Comparison of ENCODE assay signal across 8 mouse cellular contexts in genomic region chr14:24245177-24246081, GRCm38 (mm10). TPM values are rescaled to one million over a fixed set of nuclear protein-coding genes. Genes with fewer than 3 reads are reported as not detected.
DNase-seq lines count a peak whose midpoint lies in the region; ATAC-seq lines count a peak whose summit lies in the region.

Gene Dlg5 (minus strand): TSS chr14:24245920.

- H3K9me3 ChIP-seq in hindbrain, embryonic 14.5 days (ENCODE audit: control insufficient read depth, low read length), result no peaks in the 10 kb centered on the region

- peaks cover 28% of the 10 kb centered on the region for H3K4me1 ChIP-seq in hindbrain, embryonic 14.5 days (replicated peaks; ENCODE audit: control insufficient read depth, insufficient read depth, low read length)

- peaks cover 12% of the 10 kb centered on the region; the same call in 1 of the 2 replicates for H3K36me3 ChIP-seq in hindbrain, embryonic 14.5 days (replicated peaks; ENCODE audit: control insufficient read depth, insufficient read depth)

- ATAC-seq in hindbrain, embryonic 14.5 days (ENCODE audit: low FRiP score), result peak; percentile 81

- H3K27me3 ChIP-seq in hindbrain, embryonic 14.5 days (ENCODE audit: control insufficient read depth, insufficient read depth, low read length), result no peaks in the 10 kb centered on the region

- H3K27ac ChIP-seq in hindbrain, embryonic 14.5 days, result peak within 1 kb of the TSS; percentile 94

- WGBS in hindbrain, embryonic 14.5 days, result 1% methylated on average over 70 of the region's 98 CpGs

- peak; percentile 87 for DNase-seq in adrenal gland, adult 2 months
- DNase-seq in cerebellum, postnatal 25 days, result peak; percentile 79 to 80
- DNase-seq in gastrocnemius, adult 8-10 months (ENCODE audit: low spot score in 2 of 2), result peak; percentile 21 to 40
- peak; percentile 52 for DNase-seq in hindbrain, embryonic 14.5 days (ENCODE audit: low spot score)
- DNase-seq in layer of hippocampus, postnatal 25 days (ENCODE audit: extremely low spot score in 1 of 2, low spot score in 1 of 2), result peak; percentile 42 to 51
- DNase-seq in lung, postnatal 10 days, result peak; percentile 77
- peak; percentile 36 to 50 for DNase-seq in right cerebral cortex, adult 2 months (ENCODE audit: low spot score in 2 of 2)
- no peak for DNase-seq in natural killer cell, adult 2 months (ENCODE audit: low spot score in 2 of 2)

- peak within 1 kb of the TSS; percentile 97 for H3K9ac ChIP-seq in hindbrain, embryonic 14.5 days

- peak within 1 kb of the TSS; percentile 79 for H3K4me3 ChIP-seq in hindbrain, embryonic 14.5 days (replicated peaks; ENCODE audit: low read length)

- H3K4me2 ChIP-seq in hindbrain, embryonic 14.5 days (replicated peaks), result peak within 1 kb of the TSS; percentile 77

RNA-seq across cellular contexts. Expression of gene Dlg5, which starts in this region (rescaled TPM):
- total RNA-seq in adrenal gland, adult 2 months (2021), result 10 to 100 TPM; 44.5 to 48.6 TPM
- polyA plus RNA-seq in adrenal gland, adult 2 months (2012; rRNA removed), result 65.2 and 72.1 TPM in 2 replicates
- total RNA-seq in gastrocnemius, adult 8-10 months (2022), result 10 to 100 TPM in 1 of 4 experiments, 1 to 10 TPM in 3; 3.5 to 11.1 (median 6.0) TPM
- 32.5 TPM in 2 replicates for polyA plus RNA-seq in hindbrain, embryonic 14.5 days (2014; fragmentation: Nextera tagmentation; extraction: Ambion mirVana)
- total RNA-seq in layer of hippocampus, postnatal 25 days (2021), result 10 to 100 TPM; 52.0 to 54.3 TPM

Comparison
In these comparisons a context has a peak if more than half of its experiments do, and no peak if none do; other contexts are left out.
1. DNase-seq: peak in adrenal gland, adult 2 months (single experiment), cerebellum, postnatal 25 days (2 of 2), gastrocnemius, adult 8-10 months (2 of 2), hindbrain, embryonic 14.5 days (single experiment), layer of hippocampus, postnatal 25 days (2 of 2), lung, postnatal 10 days (single experiment) and right cerebral cortex, adult 2 months (2 of 2); none in natural killer cell, adult 2 months (0 of 2).